Mouse (Mus musculus) hindbrain, embryonic 11.5 days (tissue): ENCODE measurements at regions not wholly inside any gene's neighbourhood (a gene's known extent, or its start where the extent isn't known, plus 50 kb on each side); places are given as distances from the start of the nearest gene placed in this dataset.

ENCODE experiments used
- ATAC-seq: fragments of 200-750 bp; cut with Nextera tagmentation; 2 replicates; pipeline ENCODE4 v1.8.0; 2017; ENCODE audit warnings: mild to moderate bottlenecking, moderate TSS enrichment, moderate library complexity; ENCODE audit not compliant: low FRiP score
- DNase-seq: peaks from one replicate; pipeline ENCODE4 v3.0.0-alpha.2; 2015; ENCODE audit warnings: low spot score
- H3K27ac ChIP-seq: fragments of 300-500 bp; sonication (generic); 2 replicates; pipeline ENCODE4 v1.5.1; 2014; ENCODE audit warnings: mild to moderate bottlenecking, low read depth, low read length
- H3K27me3 ChIP-seq: fragments of 300-500 bp; sonication (generic); 2 replicates; pipeline ENCODE4 v1.6.1; 2014; ENCODE audit warnings: mild to moderate bottlenecking, low read length, moderate library complexity, mixed read lengths; ENCODE audit not compliant: control insufficient read depth, insufficient read depth
- H3K36me3 ChIP-seq: fragments of 300-500 bp; sonication (generic); 2 replicates; pipeline ENCODE4 v1.6.1; 2014; ENCODE audit warnings: mild to moderate bottlenecking, low read length, moderate library complexity, mixed read lengths; ENCODE audit not compliant: control insufficient read depth, insufficient read depth
- H3K4me1 ChIP-seq: fragments of 300-500 bp; sonication (generic); replicated peaks from 2 replicates; pipeline ENCODE4 v1.6.1; 2014; ENCODE audit warnings: low read length, mixed read lengths; ENCODE audit not compliant: control insufficient read depth, insufficient read depth
- H3K4me2 ChIP-seq: fragments of 300-500 bp; sonication (generic); replicated peaks from 2 replicates; pipeline ENCODE4 v1.6.1; 2014; ENCODE audit warnings: mild to moderate bottlenecking, low read depth, low read length
- H3K4me3 ChIP-seq: fragments of 300-500 bp; sonication (generic); 2 replicates; pipeline ENCODE4 v1.5.1; 2014; ENCODE audit warnings: low read depth, low read length
- H3K9ac ChIP-seq: fragments of 300-500 bp; sonication (generic); 2 replicates; pipeline ENCODE4 v1.6.1; 2014; ENCODE audit warnings: low read depth, low read length
- H3K9me3 ChIP-seq: fragments of 300-500 bp; sonication (generic); 2 replicates; pipeline ENCODE4 v1.6.1; 2016; ENCODE audit warnings: low read length; ENCODE audit not compliant: control insufficient read depth
- WGBS: fragments of 180-500 bp; shearing (Covaris S2); extraction: QIAGEN DNeasy Blood & Tissue Kit; methylation state at CpG from one replicate; pipeline ENCODE4 v1.1.7; 2014; 5-methylcytosine and 5-hydroxymethylcytosine counted together

GRCm38 (mm10) chr11:21027299-21027698 is 63.8 kb upstream of the Peli1 start:
- Histone ChIP-seq H3K36me3 (no peaks in the 10 kb centered on the region), H3K27ac (no peak overlapping the region), H3K9ac (no peak overlapping the region), H3K4me3 (no peak overlapping the region), H3K9me3 (no peaks in the 10 kb centered on the region), H3K27me3 (no peaks in the 10 kb centered on the region), H3K4me1 (no peaks in the 10 kb centered on the region), H3K4me2 (no peak overlapping the region)
- ATAC-seq: no peak
- WGBS: 92% methylated on average over 4 of the region's 4 CpGs
- DNase-seq: no peak

DNA sequence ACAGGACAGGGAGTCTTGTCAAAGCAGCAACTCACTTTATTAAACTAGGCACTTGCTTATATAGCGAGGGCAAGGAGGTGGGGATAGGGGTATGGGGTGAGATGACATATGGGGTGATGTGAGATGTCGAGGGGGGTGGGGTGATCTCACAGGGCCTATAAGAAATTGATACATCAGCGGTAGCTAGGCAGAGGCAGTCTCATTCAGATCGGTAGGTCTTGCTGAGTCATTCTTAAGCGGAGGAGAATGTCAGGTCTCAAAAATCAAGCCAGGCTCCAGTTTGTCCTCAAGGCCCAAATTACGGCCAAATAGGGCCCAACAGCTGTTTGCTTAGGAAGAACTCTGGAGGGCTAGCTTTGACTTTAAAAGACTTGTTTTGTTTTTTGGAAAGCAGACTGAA is 60.7 kb upstream of the Peli1 start:
- no peak overlapping the region for H3K4me3 ChIP-seq
- H3K4me2 ChIP-seq: no peak overlapping the region
- 97% methylated on average over 6 of the region's 6 CpGs for WGBS
- H3K36me3 ChIP-seq: no peaks in the 10 kb centered on the region
- H3K4me1 ChIP-seq: no peaks in the 10 kb centered on the region
- H3K27ac ChIP-seq: no peak overlapping the region
- H3K9me3 ChIP-seq: no peaks in the 10 kb centered on the region
- ATAC-seq: no peak
- H3K9ac ChIP-seq: no peak overlapping the region
- no peaks in the 10 kb centered on the region for H3K27me3 ChIP-seq
- no peak for DNase-seq

GRCm38 (mm10) chr11:21031816-21032215 is 59.3 kb upstream of the Peli1 start:
- no peak overlapping the region for H3K4me2 ChIP-seq
- H3K4me3 ChIP-seq: no peak overlapping the region
- H3K4me1 ChIP-seq: no peaks in the 10 kb centered on the region
- WGBS: 88% methylated on average over 2 of the region's 2 CpGs
- H3K9me3 ChIP-seq: no peaks in the 10 kb centered on the region
- DNase-seq (no peak), ATAC-seq (no peak)
- no peaks in the 10 kb centered on the region for H3K36me3 ChIP-seq
- H3K27me3 ChIP-seq: no peaks in the 10 kb centered on the region
- H3K9ac ChIP-seq: no peak overlapping the region
- no peak overlapping the region for H3K27ac ChIP-seq

DNA sequence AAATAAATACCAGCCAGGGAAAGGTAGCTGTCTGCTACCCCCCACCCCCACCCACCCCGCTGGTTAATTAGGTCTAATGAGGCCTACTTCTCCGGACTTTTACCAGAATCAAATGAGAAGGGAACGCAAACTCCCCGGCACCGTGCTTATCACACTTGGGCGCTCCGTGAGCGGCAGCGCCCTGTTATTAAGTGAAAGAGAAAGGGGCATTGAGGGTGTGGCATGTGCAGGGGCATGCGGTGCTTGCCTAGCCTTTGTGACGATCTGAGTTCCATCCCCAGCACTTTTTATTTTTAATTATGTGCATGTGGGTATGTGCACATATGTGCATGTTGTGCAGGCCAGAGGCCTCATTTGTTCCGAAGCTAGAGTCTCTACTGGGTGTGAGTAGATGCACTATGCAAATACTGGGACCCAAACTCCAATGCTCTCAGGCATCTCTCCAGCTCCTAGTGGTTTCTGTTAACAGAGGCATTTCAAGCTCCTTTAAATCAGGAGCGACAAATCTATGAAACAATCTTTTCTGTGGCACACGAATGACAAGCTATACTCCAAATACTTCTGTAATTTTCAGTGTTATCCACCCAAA is 57.8 kb upstream of the Peli1 start:
- Histone ChIP-seq H3K9ac (no peak overlapping the region), H3K36me3 (no peaks in the 10 kb centered on the region), H3K4me1 (no peaks in the 10 kb centered on the region), H3K27me3 (no peaks in the 10 kb centered on the region), H3K9me3 (no peaks in the 10 kb centered on the region), H3K27ac (no peak overlapping the region), H3K4me3 (no peak overlapping the region), H3K4me2 (no peak overlapping the region)
- WGBS: 88% methylated on average over 14 of the region's 14 CpGs
- DNase-seq: no peak
- ATAC-seq: no peak

GRCm38 (mm10) chr11:21033823-21034401 is 57.2 kb upstream of the Peli1 start:
- Histone ChIP-seq H3K4me2 (no peak overlapping the region), H3K27me3 (no peaks in the 10 kb centered on the region), H3K4me1 (no peaks in the 10 kb centered on the region), H3K9ac (no peak overlapping the region), H3K36me3 (no peaks in the 10 kb centered on the region), H3K9me3 (no peaks in the 10 kb centered on the region), H3K27ac (no peak overlapping the region), H3K4me3 (no peak overlapping the region)
- DNase-seq (no peak), ATAC-seq (no peak)
- WGBS: 65% methylated on average over 11 of the region's 11 CpGs

- Histone ChIP-seq H3K27me3 (no peaks in the 10 kb centered on the region), H3K9ac (no peak overlapping the region), H3K4me2 (no peak overlapping the region), H3K4me1 (no peaks in the 10 kb centered on the region), H3K4me3 (no peak overlapping the region), H3K9me3 (no peaks in the 10 kb centered on the region), H3K27ac (no peak overlapping the region), H3K36me3 (no peaks in the 10 kb centered on the region)
- ATAC-seq (no peak), DNase-seq (no peak)
- 45% methylated on average over 7 of the region's 7 CpGs for whole genome bisulfite sequencing
Measured at GRCm38 (mm10) chr11:21036161-21036916, 54.8 kb upstream of the Peli1 start.

GRCm38 (mm10) chr11:21037267-21037906 is 53.7 kb upstream of the Peli1 start:
- Histone ChIP-seq H3K4me2 (no peak overlapping the region), H3K27ac (no peak overlapping the region), H3K4me1 (no peaks in the 10 kb centered on the region), H3K9ac (no peak overlapping the region), H3K4me3 (no peak overlapping the region), H3K27me3 (no peaks in the 10 kb centered on the region), H3K36me3 (no peaks in the 10 kb centered on the region), H3K9me3 (no peaks in the 10 kb centered on the region)
- WGBS: 94% methylated on average over 6 of the region's 6 CpGs
- ATAC-seq (no peak), DNase-seq (no peak)

GRCm38 (mm10) chr11:21041201-21041600 is 49.9 kb upstream of the Peli1 start:
- no peak overlapping the region for H3K9ac ChIP-seq
- DNase-seq (no peak), ATAC-seq (no peak)
- no peak overlapping the region for H3K4me3 ChIP-seq
- H3K9me3 ChIP-seq: no peaks in the 10 kb centered on the region
- H3K36me3 ChIP-seq: no peaks in the 10 kb centered on the region
- 75% methylated on average over 5 of the region's 5 CpGs for WGBS
- H3K27ac ChIP-seq: no peak overlapping the region
- no peaks in the 10 kb centered on the region for H3K4me1 ChIP-seq
- H3K27me3 ChIP-seq: no peaks in the 10 kb centered on the region
- H3K4me2 ChIP-seq: no peak overlapping the region
